Mouse (Mus musculus) limb, embryonic 14.5 days (tissue): ENCODE measurements around the gene Kcna4. TPM values are rescaled to one million over a fixed set of nuclear protein-coding genes. Genes with fewer than 3 reads are reported as not detected.

Source experiments
- ATAC-seq: fragments of 200-750 bp; cut with Nextera tagmentation; 2 replicates; pipeline ENCODE4 v1.8.0; 2017; ENCODE audit warnings: low read depth, moderate number of reproducible peaks, moderate TSS enrichment; ENCODE audit not compliant: low FRiP score
- DNase-seq: peaks from one replicate; pipeline ENCODE4 v3.0.0-alpha.2; 2015; ENCODE audit warnings: low spot score
- H3K27ac ChIP-seq: fragments of 300-500 bp; sonication (generic); replicated peaks from 2 replicates; pipeline ENCODE4 v1.5.1; 2014; ENCODE audit warnings: low read depth, mild to moderate bottlenecking, low read length, moderate library complexity, mixed read lengths
- H3K27me3 ChIP-seq: fragments of 300-500 bp; sonication (generic); 2 replicates; pipeline ENCODE4 v1.6.1; 2014; ENCODE audit warnings: low read length, mixed read lengths; ENCODE audit not compliant: control insufficient read depth, insufficient read depth
- H3K36me3 ChIP-seq: fragments of 300-500 bp; sonication (generic); 2 replicates; pipeline ENCODE4 v1.6.1; 2014; ENCODE audit warnings: mild to moderate bottlenecking, low read length, moderate library complexity, mixed read lengths; ENCODE audit not compliant: control insufficient read depth, insufficient read depth
- H3K4me1 ChIP-seq: fragments of 300-500 bp; sonication (generic); 2 replicates; pipeline ENCODE4 v1.6.1; 2014; ENCODE audit warnings: antibody characterized with exemption, low read length, mixed read lengths; ENCODE audit not compliant: control insufficient read depth, insufficient read depth
- H3K4me2 ChIP-seq: fragments of 300-500 bp; sonication (generic); replicated peaks from 2 replicates; pipeline ENCODE4 v1.6.1; 2014; ENCODE audit warnings: low read depth, mild to moderate bottlenecking, low read length, moderate library complexity; ENCODE audit not compliant: severe bottlenecking
- H3K4me3 ChIP-seq: fragments of 300-500 bp; sonication (generic); replicated peaks from 2 replicates; pipeline ENCODE4 v1.5.1; 2014; ENCODE audit warnings: low read length
- H3K9ac ChIP-seq: fragments of 300-500 bp; sonication (generic); 2 replicates; pipeline ENCODE4 v1.6.1; 2014; ENCODE audit warnings: mild to moderate bottlenecking, low read depth, low read length, moderate library complexity; ENCODE audit not compliant: severe bottlenecking
- H3K9me3 ChIP-seq: fragments of 300-500 bp; sonication (generic); 2 replicates; pipeline ENCODE4 v1.6.1; 2016; ENCODE audit warnings: low read length; ENCODE audit not compliant: control insufficient read depth
- POLR2A ChIP-seq: fragments of 200-500 bp; IDR thresholded peaks from 2 replicates; pipeline ENCODE4 v1.8.0; 2012; ENCODE audit warnings: inconsistent platforms, mild to moderate bottlenecking, moderate library complexity, borderline replicate concordance; ENCODE audit not compliant: insufficient read depth, insufficient read length; ENCODE audit errors: extremely low read depth
- WGBS: fragments of 180-500 bp; shearing (Covaris S2); extraction: QIAGEN DNeasy Blood & Tissue Kit; methylation state at CpG from one replicate; pipeline ENCODE4 v1.1.7; 2014; 5-methylcytosine and 5-hydroxymethylcytosine counted together
- polyA plus RNA-seq, 2 experiments: library from polyadenylated mRNA; depleted of rRNA in 1 of 2; stranded (reverse) in 1 of 2; unstranded in 1 of 2; fragments of >200 nt; fragmentation: Nextera tagmentation in 1 of 2; extraction: Ambion mirVana in 1 of 2; gene quantifications; 2 replicates each; pipeline versions ENCODE4 v1.2.1 to v1.2.3; 2012 to 2014

Gene Kcna4
- polyA plus RNA-seq (2012; rRNA removed) (0.80 and 1.7 TPM in 2 replicates), polyA plus RNA-seq (2014; fragmentation: Nextera tagmentation; extraction: Ambion mirVana) (1.1 and 1.7 TPM in 2 replicates)

GRCm38 (mm10) chr2:107289990-107290696, at the start of gene Kcna4:
TSS of gene Kcna4 (plus strand) at chr2:107290639.
- no peaks in the 10 kb centered on the region for H3K9me3 ChIP-seq
- TF ChIP-seq POLR2A = no peak
- 5% methylated on average over 24 of the region's 24 CpGs for WGBS
- DNase-seq (peak; percentile 15), ATAC-seq (peak; percentile 88)
- H3K4me2 ChIP-seq = peak within 1 kb of the TSS; percentile 75
- H3K9ac ChIP-seq = peak within 1 kb of the TSS; percentile 28; the same call in 1 of the 2 replicates
- no peak within 1 kb of the TSS for H3K27ac ChIP-seq
- peaks cover 7% of the 10 kb centered on the region for H3K27me3 ChIP-seq
- H3K4me1 ChIP-seq = peaks cover 7% of the 10 kb centered on the region; the same call in 1 of the 2 replicates
- H3K36me3 ChIP-seq = no peaks in the 10 kb centered on the region
- H3K4me3 ChIP-seq = peak within 1 kb of the TSS; percentile 40

GRCm38 (mm10) chr2:107258091-107258490, 32.3 kb upstream of the Kcna4 start:
- Histone ChIP-seq H3K36me3 (no peaks in the 10 kb centered on the region), H3K4me1 (no peaks in the 10 kb centered on the region), H3K4me3 (no peak overlapping the region), H3K4me2 (no peak overlapping the region), H3K9me3 (no peaks in the 10 kb centered on the region), H3K27ac (no peak overlapping the region), H3K9ac (no peak overlapping the region), H3K27me3 (no peaks in the 10 kb centered on the region)
- 69% methylated on average over 3 of the region's 3 CpGs for WGBS
- no peak for TF ChIP-seq POLR2A
- ATAC-seq (no peak), DNase-seq (peak; percentile 56)

- no peaks in the 10 kb centered on the region for H3K27me3 ChIP-seq
- 40% methylated on average over 2 of the region's 2 CpGs for WGBS
- no peaks in the 10 kb centered on the region for H3K9me3 ChIP-seq
- H3K27ac ChIP-seq = no peak overlapping the region
- no peak for TF ChIP-seq POLR2A
- H3K4me2 ChIP-seq = no peak overlapping the region
- H3K4me3 ChIP-seq = no peak overlapping the region
- no peaks in the 10 kb centered on the region for H3K4me1 ChIP-seq
- no peak overlapping the region for H3K9ac ChIP-seq
- ATAC-seq = no peak
- H3K36me3 ChIP-seq = no peaks in the 10 kb centered on the region
- DNase-seq = peak; percentile 64
These were observed 24.2 kb upstream of the Kcna4 start for GRCm38 (mm10) chr2:107266251-107266650.

GRCm38 (mm10) chr2:107270050-107270449, 20.4 kb upstream of the Kcna4 start:
- no peak overlapping the region for H3K4me2 ChIP-seq
- 68% methylated on average over 3 of the region's 3 CpGs for WGBS
- no peak overlapping the region for H3K9ac ChIP-seq
- no peaks in the 10 kb centered on the region for H3K4me1 ChIP-seq
- no peak overlapping the region for H3K27ac ChIP-seq
- no peaks in the 10 kb centered on the region for H3K27me3 ChIP-seq
- DNase-seq (no peak), ATAC-seq (no peak)
- TF ChIP-seq POLR2A = no peak
- H3K36me3 ChIP-seq = no peaks in the 10 kb centered on the region
- no peak overlapping the region for H3K4me3 ChIP-seq
- H3K9me3 ChIP-seq = no peaks in the 10 kb centered on the region

- H3K27ac ChIP-seq = no peak overlapping the region
- H3K4me2 ChIP-seq = peak overlapping the region; percentile 75
- peak overlapping the region; percentile 28; the same call in 1 of the 2 replicates for H3K9ac ChIP-seq
- TF ChIP-seq POLR2A = no peak
- no peaks in the 10 kb centered on the region for H3K9me3 ChIP-seq
- H3K4me3 ChIP-seq = peak overlapping the region; percentile 40
- ATAC-seq (0 out of 2 replicates have a peak, but pooled peaks have one; percentile 27), DNase-seq (no peak)
- H3K4me1 ChIP-seq = peaks cover 7% of the 10 kb centered on the region; the same call in 1 of the 2 replicates
- 1% methylated on average over 12 of the region's 12 CpGs for WGBS
- H3K36me3 ChIP-seq = no peaks in the 10 kb centered on the region
- peaks cover 7% of the 10 kb centered on the region for H3K27me3 ChIP-seq
These were observed 219 bp downstream of the Kcna4 start for GRCm38 (mm10) chr2:107290697-107291019.
